Mouse (Mus musculus) adrenal gland, postnatal 14 days (tissue): ENCODE data around the gene Tmem120b. TPM values are rescaled to one million over a fixed set of nuclear protein-coding genes. Genes with fewer than 3 reads are reported as not detected.

ENCODE experiments used
- DNase-seq: peaks from one replicate; pipeline ENCODE4 v3.0.0; 2021; ENCODE audit warnings: mixed read lengths
- total RNA-seq: library from RNA; stranded (reverse); gene quantifications from 2 replicates; pipeline ENCODE4 v1.2.3, GENCODE M21; 2021

Gene Tmem120b
- total RNA-seq, 1 experiment from 2014 or later, result 19.2 TPM

- DNase-seq, result peak; percentile 44
Observed at GRCm38 (mm10) chr5:123128426-123129169, 60.4 kb downstream of the Tmem120b start.

GRCm38 (mm10) chr5:123129170-123129757, 61.0 kb downstream of the Tmem120b start:
- no peak for DNase-seq

- no peak for DNase-seq
Observed at GRCm38 (mm10) chr5:123130030-123130813, 62.0 kb downstream of the Tmem120b start.

GRCm38 (mm10) chr5:123130814-123131148, 62.6 kb downstream of the Tmem120b start:
- no peak for DNase-seq

GRCm38 (mm10) chr5:123132308-123133071, 64.3 kb downstream of the Tmem120b start, which contains the start of gene Rhof:
Gene Rhof, minus strand, starts transcription at chr5:123132692.
- peak; percentile 92 for DNase-seq

- peak; percentile 91 for DNase-seq
Observed at GRCm38 (mm10) chr5:123133083-123133783, 65.0 kb downstream of the Tmem120b start.

GRCm38 (mm10) chr5:123133784-123134143, 65.5 kb downstream of the Tmem120b start:
- DNase-seq, result no peak

- peak; percentile 71 for DNase-seq
Observed at GRCm38 (mm10) chr5:123134186-123134874, 66.1 kb downstream of the Tmem120b start.

- DNase-seq, result no peak
Observed at GRCm38 (mm10) chr5:123134875-123135382, 66.7 kb downstream of the Tmem120b start.

- DNase-seq, result peak; percentile 96
Observed at GRCm38 (mm10) chr5:123135471-123136360, 67.5 kb downstream of the Tmem120b start.

- DNase-seq, result peak; percentile 95
Observed at GRCm38 (mm10) chr5:123136361-123137043, 68.3 kb downstream of the Tmem120b start.

GRCm38 (mm10) chr5:123137044-123137909, 69.1 kb downstream of the Tmem120b start:
- peak; percentile 91 for DNase-seq

GRCm38 (mm10) chr5:123137910-123138229, 69.7 kb downstream of the Tmem120b start:
- DNase-seq, result no peak

- peak; percentile 89 for DNase-seq
Observed at GRCm38 (mm10) chr5:123138230-123138911, 70.2 kb downstream of the Tmem120b start.

GRCm38 (mm10) chr5:123138953-123139721, 70.9 kb downstream of the Tmem120b start:
- DNase-seq, result peak; percentile 93

- no peak for DNase-seq
Observed at GRCm38 (mm10) chr5:123139722-123140627, 71.8 kb downstream of the Tmem120b start.
